Mouse (Mus musculus): ENCODE results near the gene Fgd1. TPM values are rescaled to one million over a fixed set of nuclear protein-coding genes. Genes with fewer than 3 reads are reported as not detected.

Gene Fgd1
- polyA plus RNA-seq, 2 experiments, result 1.6 to 3.5 TPM

GRCm38 (mm10) chrX:151085599-151085998 is 39.6 kb downstream of the Fgd1 start:
- Histone ChIP-seq H3K27ac (no peak overlapping the region), H3K4me3 (ENCODE audit: insufficient read depth in 1 of 2, low read depth in 2 of 2, low read length in 2 of 2) (no peak overlapping the region), H3K4me2 (ENCODE audit: low read depth) (no peak overlapping the region), H3K4me1 (replicated peaks; ENCODE audit: control insufficient read depth in 2 of 2, insufficient read depth in 2 of 2, low read length in 1 of 2) (no peaks in the 10 kb centered on the region), H3K27me3 (ENCODE audit: control insufficient read depth, insufficient read depth, low read length) (no peaks in the 10 kb centered on the region), H3K36me3 (replicated peaks; ENCODE audit: control insufficient read depth, insufficient read depth, low read depth) (no peaks in the 10 kb centered on the region), H3K9me3 (ENCODE audit: control insufficient read depth, low read length) (no peaks in the 10 kb centered on the region), H3K9ac (replicated peaks) (no peak overlapping the region)
- TF ChIP-seq CTCF (IDR thresholded peaks at IDR 0.05; ENCODE audit: low read depth) (no peak), EP300 (IDR thresholded peaks at IDR 0.05; ENCODE audit: low read depth) (no peak)
- DNase-seq (ENCODE audit: low read depth in 3 of 3, low spot score in 3 of 3) (no peak), ATAC-seq (ENCODE audit: insufficient read depth) (no peak)
- 36% methylated on average over 2 of the region's 2 CpGs for WGBS (ENCODE audit: insufficient replicate concordance)

GRCm38 (mm10) chrX:151087418-151087817 is 41.5 kb downstream of the Fgd1 start:
- DNase-seq (ENCODE audit: low read depth in 3 of 3, low spot score in 3 of 3) (no peak), ATAC-seq (ENCODE audit: insufficient read depth) (no peak)
- TF ChIP-seq EP300 (IDR thresholded peaks at IDR 0.05; ENCODE audit: low read depth) (no peak), CTCF (IDR thresholded peaks at IDR 0.05; ENCODE audit: low read depth) (no peak)
- Histone ChIP-seq H3K4me2 (ENCODE audit: low read depth) (no peak overlapping the region), H3K27ac (no peak overlapping the region), H3K36me3 (replicated peaks; ENCODE audit: control insufficient read depth, insufficient read depth, low read depth) (no peaks in the 10 kb centered on the region), H3K27me3 (ENCODE audit: control insufficient read depth, insufficient read depth, low read length) (no peaks in the 10 kb centered on the region), H3K4me1 (replicated peaks; ENCODE audit: control insufficient read depth in 2 of 2, insufficient read depth in 2 of 2, low read length in 1 of 2) (no peaks in the 10 kb centered on the region), H3K4me3 (ENCODE audit: insufficient read depth in 1 of 2, low read depth in 2 of 2, low read length in 2 of 2) (no peak overlapping the region), H3K9me3 (ENCODE audit: control insufficient read depth, low read length) (no peaks in the 10 kb centered on the region), H3K9ac (replicated peaks) (no peak overlapping the region)
- WGBS (ENCODE audit: insufficient replicate concordance), result 59% methylated on average over 1 of the region's 1 CpGs

- H3K27ac ChIP-seq, result no peak within 1 kb of the TSS
- H3K9ac ChIP-seq (replicated peaks), result peak within 1 kb of the TSS; percentile 78
- H3K27me3 ChIP-seq (ENCODE audit: control insufficient read depth, insufficient read depth, low read length), result no peaks in the 10 kb centered on the region
- peaks cover 0 to 3% of the 10 kb centered on the region in 2 experiments; a peak in 2 of 4 replicates for H3K4me1 ChIP-seq (replicated peaks; ENCODE audit: control insufficient read depth in 2 of 2, insufficient read depth in 2 of 2, low read length in 1 of 2)
- H3K4me2 ChIP-seq (ENCODE audit: low read depth), result peak within 1 kb of the TSS; percentile 66
- no peaks in the 10 kb centered on the region for H3K36me3 ChIP-seq (replicated peaks; ENCODE audit: control insufficient read depth, insufficient read depth, low read depth)
- H3K4me3 ChIP-seq (ENCODE audit: insufficient read depth in 1 of 2, low read depth in 2 of 2, low read length in 2 of 2), result peak within 1 kb of the TSS; percentile 63 to 67
- ATAC-seq (ENCODE audit: insufficient read depth), result peak; percentile 84
- peak; percentile 48 to 62 (median 53) for DNase-seq (ENCODE audit: low read depth in 3 of 3, low spot score in 3 of 3)
- TF ChIP-seq CTCF (IDR thresholded peaks at IDR 0.05; ENCODE audit: low read depth) (peak; percentile 40; the same call in 1 of the 2 replicates), EP300 (IDR thresholded peaks at IDR 0.05; ENCODE audit: low read depth) (no peak)
- WGBS (ENCODE audit: insufficient replicate concordance), result 21% methylated on average over 35 of the region's 35 CpGs
- no peaks in the 10 kb centered on the region for H3K9me3 ChIP-seq (ENCODE audit: control insufficient read depth, low read length)
These were observed 50.5 kb downstream of the Fgd1 start, which contains the start of gene Tsr2 for GRCm38 (mm10) chrX:151096171-151097058. Gene Tsr2 (minus strand): TSS chrX:151096543.

GRCm38 (mm10) chrX:151107301-151108067 is 61.5 kb downstream of the Fgd1 start:
- 53% methylated on average over 7 of the region's 7 CpGs for WGBS (ENCODE audit: insufficient replicate concordance)
- Histone ChIP-seq H3K36me3 (replicated peaks; ENCODE audit: control insufficient read depth, insufficient read depth, low read depth) (no peaks in the 10 kb centered on the region), H3K4me1 (replicated peaks; ENCODE audit: control insufficient read depth in 2 of 2, insufficient read depth in 2 of 2, low read length in 1 of 2) (no peaks in the 10 kb centered on the region), H3K27ac (no peak overlapping the region), H3K4me2 (ENCODE audit: low read depth) (no peak overlapping the region), H3K9ac (replicated peaks) (no peak overlapping the region), H3K27me3 (ENCODE audit: control insufficient read depth, insufficient read depth, low read length) (no peaks in the 10 kb centered on the region), H3K4me3 (ENCODE audit: insufficient read depth in 1 of 2, low read depth in 2 of 2, low read length in 2 of 2) (no peak overlapping the region), H3K9me3 (ENCODE audit: control insufficient read depth, low read length) (no peaks in the 10 kb centered on the region)
- ATAC-seq (ENCODE audit: insufficient read depth), result no peak
- TF ChIP-seq EP300 (IDR thresholded peaks at IDR 0.05; ENCODE audit: low read depth) (no peak), CTCF (IDR thresholded peaks at IDR 0.05; ENCODE audit: low read depth) (no peak)
- DNase-seq (ENCODE audit: low read depth in 3 of 3, low spot score in 3 of 3), result no peak

- Histone ChIP-seq H3K4me1 (replicated peaks; ENCODE audit: control insufficient read depth in 2 of 2, insufficient read depth in 2 of 2, low read length in 1 of 2) (no peaks in the 10 kb centered on the region), H3K36me3 (replicated peaks; ENCODE audit: control insufficient read depth, insufficient read depth, low read depth) (no peaks in the 10 kb centered on the region), H3K27me3 (ENCODE audit: control insufficient read depth, insufficient read depth, low read length) (no peaks in the 10 kb centered on the region), H3K4me3 (ENCODE audit: insufficient read depth in 1 of 2, low read depth in 2 of 2, low read length in 2 of 2) (no peak overlapping the region), H3K9ac (replicated peaks) (no peak overlapping the region), H3K9me3 (ENCODE audit: control insufficient read depth, low read length) (no peaks in the 10 kb centered on the region), H3K4me2 (ENCODE audit: low read depth) (no peak overlapping the region), H3K27ac (no peak overlapping the region)
- 8% methylated on average over 7 of the region's 7 CpGs for WGBS (ENCODE audit: insufficient replicate concordance)
- DNase-seq (ENCODE audit: low read depth in 3 of 3, low spot score in 3 of 3), result peak in 1 of 3 experiments; percentile 4
- ATAC-seq (ENCODE audit: insufficient read depth), result no peak
- TF ChIP-seq CTCF (IDR thresholded peaks at IDR 0.05; ENCODE audit: low read depth) (peak; percentile 65), EP300 (IDR thresholded peaks at IDR 0.05; ENCODE audit: low read depth) (no peak)
These were observed 70.8 kb downstream of the Fgd1 start for GRCm38 (mm10) chrX:151116795-151117194.
